8 mouse cellular contexts compared by ENCODE assay signal in the genomic region with DNA sequence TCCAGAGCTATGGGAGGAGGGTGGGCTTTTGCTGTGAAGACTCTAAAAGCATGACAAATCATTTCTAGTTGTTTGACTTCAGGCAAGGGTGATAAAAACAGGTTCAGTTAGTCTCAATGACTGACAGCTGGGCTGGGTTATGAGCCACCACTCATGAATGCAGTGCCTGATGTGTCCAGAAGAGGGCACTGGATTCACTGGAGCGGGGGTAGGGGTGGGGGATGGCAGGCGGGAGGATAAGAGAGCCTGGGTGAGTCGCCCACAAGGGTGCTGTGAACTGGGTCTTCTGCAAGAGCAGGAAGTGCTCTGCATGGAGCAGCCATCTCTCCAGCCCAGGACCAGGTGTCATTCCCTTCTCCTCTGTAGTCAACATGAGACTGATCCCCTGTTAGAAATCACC. TPM values are rescaled to one million over a fixed set of nuclear protein-coding genes. Genes with fewer than 3 reads are reported as not detected.
DNase-seq lines count a peak whose midpoint lies in the region; ATAC-seq and TF ChIP-seq lines count a peak whose summit lies in the region.

No protein-coding gene starts in this region.

- no peak overlapping the region for H3K4me2 ChIP-seq in kidney, embryonic 16.5 days (replicated peaks; ENCODE audit: low read depth, low read length)
- H3K4me2 ChIP-seq in intestine, embryonic 14.5 days (ENCODE audit: low read length) = no peak overlapping the region
- no peak overlapping the region for H3K4me2 ChIP-seq in midbrain, embryonic 13.5 days (replicated peaks)

- 14% methylated on average over 3 of the region's 3 CpGs for WGBS in kidney, embryonic 16.5 days
- 11% methylated on average over 3 of the region's 3 CpGs for WGBS in intestine, embryonic 14.5 days
- WGBS in midbrain, embryonic 13.5 days = 7% methylated on average over 3 of the region's 3 CpGs

- no peaks in the 10 kb centered on the region for H3K27me3 ChIP-seq in kidney, embryonic 16.5 days (ENCODE audit: insufficient read depth, low read length)
- H3K27me3 ChIP-seq in intestine, embryonic 14.5 days (replicated peaks; ENCODE audit: control insufficient read depth, insufficient read depth, low read length) = no peaks in the 10 kb centered on the region
- H3K27me3 ChIP-seq in midbrain, embryonic 13.5 days = no peaks in the 10 kb centered on the region

- no peak for DNase-seq in kidney, postnatal 14 days
- DNase-seq in ES-CJ7 (ENCODE audit: low read depth, low spot score) = peak; percentile 60
- no peak for DNase-seq in brain, embryonic 14.5 days (ENCODE audit: low read depth)
- no peak for DNase-seq in intestine, embryonic 14.5 days (ENCODE audit: low spot score)
- no peak for DNase-seq in frontal cortex, adult 2 months (ENCODE audit: extremely low spot score in 1 of 2, low spot score in 1 of 2)
- no peak for DNase-seq in right cerebral cortex, adult 18-20 months

- H3K9ac ChIP-seq in kidney, embryonic 16.5 days (replicated peaks; ENCODE audit: low read length) = no peak overlapping the region
- H3K9ac ChIP-seq in intestine, embryonic 14.5 days (ENCODE audit: low read length) = no peak overlapping the region
- no peak overlapping the region for H3K9ac ChIP-seq in midbrain, embryonic 13.5 days (replicated peaks)

- H3K9me3 ChIP-seq in kidney, embryonic 16.5 days (ENCODE audit: low read length) = no peaks in the 10 kb centered on the region
- H3K9me3 ChIP-seq in intestine, embryonic 14.5 days (ENCODE audit: control insufficient read depth, low read length) = no peaks in the 10 kb centered on the region
- H3K9me3 ChIP-seq in midbrain, embryonic 13.5 days = no peaks in the 10 kb centered on the region

- peak; percentile 50; the same call in 1 of the 2 replicates for ATAC-seq in kidney, embryonic 16.5 days (ENCODE audit: low FRiP score, low TSS enrichment)
- peak; percentile 42; the same call in 1 of the 2 replicates for ATAC-seq in intestine, embryonic 14.5 days (replicated peaks; ENCODE audit: low FRiP score, low TSS enrichment, low read depth)
- peak; percentile 59 for ATAC-seq in midbrain, embryonic 13.5 days

- no peak for TF ChIP-seq POLR2A in brain, embryonic 14.5 days (IDR thresholded peaks at IDR 0.05; ENCODE audit: borderline replicate concordance, extremely low read depth, insufficient read depth, insufficient read length, poor library complexity, severe bottlenecking)

- no peaks in the 10 kb centered on the region for H3K36me3 ChIP-seq in kidney, embryonic 16.5 days (ENCODE audit: insufficient read depth, low read length)
- no peaks in the 10 kb centered on the region for H3K36me3 ChIP-seq in intestine, embryonic 14.5 days (ENCODE audit: control insufficient read depth, insufficient read depth, low read length)
- no peaks in the 10 kb centered on the region for H3K36me3 ChIP-seq in midbrain, embryonic 13.5 days

- H3K27ac ChIP-seq in kidney, embryonic 16.5 days (ENCODE audit: low read length) = no peak overlapping the region
- H3K27ac ChIP-seq in intestine, embryonic 14.5 days (ENCODE audit: low read depth) = no peak overlapping the region
- no peak overlapping the region for H3K27ac ChIP-seq in midbrain, embryonic 13.5 days

- peak; percentile 60; the same call in 1 of the 2 replicates for TF ChIP-seq CTCF in brain, embryonic 14.5 days (IDR thresholded peaks at IDR 0.05; ENCODE audit: borderline replicate concordance, extremely low read depth, insufficient read depth, insufficient read length)

- H3K4me1 ChIP-seq in kidney, embryonic 16.5 days (ENCODE audit: insufficient read depth, low read length) = peaks cover 16% of the 10 kb centered on the region; the same call in 1 of the 2 replicates
- H3K4me1 ChIP-seq in intestine, embryonic 14.5 days (replicated peaks; ENCODE audit: control insufficient read depth, insufficient read depth, low read length) = no peaks in the 10 kb centered on the region
- H3K4me1 ChIP-seq in midbrain, embryonic 13.5 days (replicated peaks) = no peaks in the 10 kb centered on the region

- H3K4me3 ChIP-seq in kidney, embryonic 16.5 days (ENCODE audit: low read length) = no peak overlapping the region
- H3K4me3 ChIP-seq in intestine, embryonic 14.5 days (ENCODE audit: low read depth, low read length) = no peak overlapping the region
- no peak overlapping the region for H3K4me3 ChIP-seq in midbrain, embryonic 13.5 days (replicated peaks)

RNA-seq across cellular contexts. Expression of a gene that starts 50.8 kb away (rescaled TPM):
- polyA plus RNA-seq in kidney, embryonic 16.5 days (2015; fragmentation: Nextera tagmentation; extraction: Ambion mirVana) = 18.6 and 21.5 TPM in 2 replicates
- polyA plus RNA-seq in brain, embryonic 14.5 days (2012; rRNA removed) = 7.8 and 9.0 TPM in 2 replicates
- 23.8 and 24.9 TPM in 2 replicates for polyA plus RNA-seq in intestine, embryonic 14.5 days (2014; fragmentation: Nextera tagmentation; extraction: Ambion mirVana)
- 12.0 and 13.5 TPM in 2 replicates for polyA plus RNA-seq in midbrain, embryonic 13.5 days (2015; fragmentation: Nextera tagmentation; extraction: Ambion mirVana)
- 19.4 and 19.5 TPM in 2 replicates for polyA plus RNA-seq in frontal cortex, adult 2 months (2012; rRNA removed)
